Mouse (Mus musculus) thymus, adult 2 months (tissue): ENCODE data around the gene Platr17.
"Not testable (repeated sequence)": the region's sequence is repeated elsewhere in the genome, so short reads cannot be mapped to it uniquely, and the experiment has no call there.

Experiments
- CTCF ChIP-seq: fragments of 200-500 bp; IDR thresholded peaks from 2 replicates; pipeline ENCODE4 v1.5.1; 2012; ENCODE audit warnings: mild to moderate bottlenecking, control low read depth, low read length, moderate library complexity, borderline replicate concordance; ENCODE audit not compliant: control insufficient read depth, poor library complexity, insufficient read depth; ENCODE audit errors: extremely low read depth
- POLR2A ChIP-seq: fragments of 200-500 bp; IDR thresholded peaks from 2 replicates; pipeline ENCODE4 v1.6.1; 2012; ENCODE audit warnings: mild to moderate bottlenecking, low read length, control low read depth, moderate library complexity; ENCODE audit not compliant: control insufficient read depth, poor library complexity, insufficient read depth; ENCODE audit errors: extremely low read depth

DNA sequence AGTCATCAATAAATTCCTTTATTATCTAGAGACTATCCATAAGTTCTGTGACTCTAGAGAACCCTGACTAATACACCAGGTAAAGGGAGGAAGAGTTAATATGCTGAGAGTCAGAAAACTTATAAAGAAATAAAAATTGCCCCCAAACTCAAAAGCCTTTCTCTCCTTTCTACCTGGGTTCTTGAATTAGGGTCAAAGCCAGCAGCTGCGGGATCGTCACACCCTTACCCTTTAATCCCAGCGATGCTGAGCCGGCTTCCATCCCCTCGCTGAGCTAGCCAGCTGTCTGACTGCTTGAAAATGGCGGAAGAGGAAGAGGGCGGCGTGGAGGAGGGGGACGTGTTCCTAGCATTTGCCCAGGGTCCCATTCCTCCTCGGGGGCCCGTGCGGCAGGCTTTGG lies 31.4 kb upstream of the Platr17 start, which contains the start of gene Gm7029:
- not testable (repeated sequence) for TF ChIP-seq POLR2A, CTCF
